ENCODE assay signal across 9 mouse cellular contexts in genomic region chr16:27140037-27140436, GRCm38 (mm10).
DNase-seq lines count a peak whose midpoint lies in the region; ATAC-seq and TF ChIP-seq lines count a peak whose summit lies in the region.
"Had no signal": no experiment of that assay in that cellular context is flagged by ENCODE, and none has a peak within 500 bp of the region (broad histone marks: within the 10 kb centered on the region; RNA-seq: fewer than 3 reads in every experiment).

No protein-coding gene starts in this region.

- H3K9ac ChIP-seq in hindbrain, postnatal 0 days (replicated peaks; ENCODE audit: low read length) = no peak overlapping the region
- no peak overlapping the region for H3K9ac ChIP-seq in limb, embryonic 14.5 days (ENCODE audit: low read depth, low read length, severe bottlenecking)
- H3K9ac ChIP-seq in neural tube, embryonic 15.5 days (replicated peaks) = 0 out of 2 replicates have a peak overlapping the region, but pooled peaks have one; percentile 17
- H3K9ac ChIP-seq: embryonic facial prominence, embryonic 13.5 days had no signal

- 13% methylated on average over 3 of the region's 3 CpGs for WGBS in embryonic facial prominence, embryonic 10.5 days
- WGBS in hindbrain, postnatal 0 days = 10% methylated on average over 3 of the region's 3 CpGs
- 7% methylated on average over 3 of the region's 3 CpGs for WGBS in limb, embryonic 14.5 days
- WGBS in neural tube, embryonic 15.5 days = 10% methylated on average over 3 of the region's 3 CpGs

- H3K9me3 ChIP-seq in embryonic facial prominence, embryonic 10.5 days = no peaks in the 10 kb centered on the region
- no peaks in the 10 kb centered on the region for H3K9me3 ChIP-seq in hindbrain, postnatal 0 days (ENCODE audit: low read length)
- no peaks in the 10 kb centered on the region for H3K9me3 ChIP-seq in limb, embryonic 14.5 days (ENCODE audit: control insufficient read depth, low read length)
- H3K9me3 ChIP-seq in neural tube, embryonic 15.5 days (replicated peaks) = no peaks in the 10 kb centered on the region
- H3K9me3 ChIP-seq: embryonic facial prominence, embryonic 13.5 days had no signal

- no peak overlapping the region for H3K4me3 ChIP-seq in embryonic facial prominence, embryonic 10.5 days
- H3K4me3 ChIP-seq in hindbrain, postnatal 0 days (ENCODE audit: low read length) = no peak overlapping the region
- H3K4me3 ChIP-seq in limb, embryonic 14.5 days (replicated peaks; ENCODE audit: low read length) = no peak overlapping the region
- H3K4me3 ChIP-seq in neural tube, embryonic 15.5 days (replicated peaks) = no peak overlapping the region
- H3K4me3 ChIP-seq: embryonic facial prominence, embryonic 13.5 days had no signal

- TF ChIP-seq CTCF in hindbrain, postnatal 0 days (IDR thresholded peaks at IDR 0.05; ENCODE audit: low read depth) = peak; percentile 89

- no peaks in the 10 kb centered on the region for H3K27me3 ChIP-seq in embryonic facial prominence, embryonic 10.5 days (replicated peaks; ENCODE audit: low read depth, poor library complexity, severe bottlenecking)
- H3K27me3 ChIP-seq in hindbrain, postnatal 0 days (ENCODE audit: insufficient read depth, low read length) = no peaks in the 10 kb centered on the region
- no peaks in the 10 kb centered on the region for H3K27me3 ChIP-seq in limb, embryonic 14.5 days (ENCODE audit: control insufficient read depth, insufficient read depth, low read length)
- no peaks in the 10 kb centered on the region for H3K27me3 ChIP-seq in neural tube, embryonic 15.5 days (replicated peaks)
- H3K27me3 ChIP-seq: embryonic facial prominence, embryonic 13.5 days had no signal

- DNase-seq in kidney, adult 9 months = peak; percentile 54
- DNase-seq in kidney, adult 11 months = no peak
- DNase-seq in adrenal gland, postnatal 10 days = peak; percentile 72
- peak; percentile 46 for DNase-seq in embryonic facial prominence, embryonic 10.5 days (ENCODE audit: low spot score)
- peak; percentile 74 for DNase-seq in hindbrain, postnatal 0 days (ENCODE audit: low spot score)
- peak; percentile 63 for DNase-seq in limb, embryonic 14.5 days (ENCODE audit: low spot score)
- DNase-seq in yolk sac, embryonic 10.5 days (ENCODE audit: low spot score) = peak; percentile 3

- H3K27ac ChIP-seq in embryonic facial prominence, embryonic 10.5 days (replicated peaks) = no peak overlapping the region
- H3K27ac ChIP-seq in hindbrain, postnatal 0 days = no peak overlapping the region
- no peak overlapping the region for H3K27ac ChIP-seq in limb, embryonic 14.5 days (replicated peaks; ENCODE audit: low read depth, low read length)
- no peak overlapping the region for H3K27ac ChIP-seq in neural tube, embryonic 15.5 days (replicated peaks)
- H3K27ac ChIP-seq: embryonic facial prominence, embryonic 13.5 days had no signal

- no peaks in the 10 kb centered on the region for H3K4me1 ChIP-seq in embryonic facial prominence, embryonic 10.5 days
- H3K4me1 ChIP-seq in hindbrain, postnatal 0 days (ENCODE audit: insufficient read depth, low read length) = no peaks in the 10 kb centered on the region
- no peaks in the 10 kb centered on the region for H3K4me1 ChIP-seq in limb, embryonic 14.5 days (ENCODE audit: control insufficient read depth, insufficient read depth, low read length)
- no peaks in the 10 kb centered on the region for H3K4me1 ChIP-seq in neural tube, embryonic 15.5 days
- H3K4me1 ChIP-seq: embryonic facial prominence, embryonic 13.5 days had no signal

- no peak for TF ChIP-seq POLR2A in limb, embryonic 14.5 days (IDR thresholded peaks at IDR 0.05; ENCODE audit: borderline replicate concordance, extremely low read depth, insufficient read depth, insufficient read length)

- H3K4me2 ChIP-seq in hindbrain, postnatal 0 days (ENCODE audit: low read depth, low read length) = no peak overlapping the region
- H3K4me2 ChIP-seq in limb, embryonic 14.5 days (replicated peaks; ENCODE audit: low read depth, low read length, severe bottlenecking) = no peak overlapping the region
- H3K4me2 ChIP-seq in neural tube, embryonic 15.5 days = no peak overlapping the region
- H3K4me2 ChIP-seq: embryonic facial prominence, embryonic 13.5 days had no signal

- ATAC-seq in hindbrain, postnatal 0 days = 0 out of 2 replicates have a peak, but pooled peaks have one; percentile 38
- no peak; the same call in 1 of the 2 replicates for ATAC-seq in limb, embryonic 14.5 days (ENCODE audit: low FRiP score, low read depth)
- no peak for ATAC-seq in neural tube, embryonic 15.5 days (ENCODE audit: low FRiP score)

- no peaks in the 10 kb centered on the region for H3K36me3 ChIP-seq in embryonic facial prominence, embryonic 10.5 days (replicated peaks)
- H3K36me3 ChIP-seq in hindbrain, postnatal 0 days (ENCODE audit: insufficient read depth, low read length) = no peaks in the 10 kb centered on the region
- H3K36me3 ChIP-seq in limb, embryonic 14.5 days (ENCODE audit: control insufficient read depth, insufficient read depth, low read length) = no peaks in the 10 kb centered on the region
- no peaks in the 10 kb centered on the region for H3K36me3 ChIP-seq in neural tube, embryonic 15.5 days
- H3K36me3 ChIP-seq: embryonic facial prominence, embryonic 13.5 days had no signal
